Mouse (Mus musculus): ENCODE measurements around the gene Wdr37. TPM values are rescaled to one million over a fixed set of nuclear protein-coding genes. Genes with fewer than 3 reads are reported as not detected.

Wdr37 gene
- polyA plus RNA-seq (2015; fragmentation: Illumina TruSeq; extraction: RNeasy Lipid Tissue Mini Kit (QIAGEN cat#74804); ENCODE audit: insufficient read depth, low replicate concordance) = 43.1 TPM

DNA sequence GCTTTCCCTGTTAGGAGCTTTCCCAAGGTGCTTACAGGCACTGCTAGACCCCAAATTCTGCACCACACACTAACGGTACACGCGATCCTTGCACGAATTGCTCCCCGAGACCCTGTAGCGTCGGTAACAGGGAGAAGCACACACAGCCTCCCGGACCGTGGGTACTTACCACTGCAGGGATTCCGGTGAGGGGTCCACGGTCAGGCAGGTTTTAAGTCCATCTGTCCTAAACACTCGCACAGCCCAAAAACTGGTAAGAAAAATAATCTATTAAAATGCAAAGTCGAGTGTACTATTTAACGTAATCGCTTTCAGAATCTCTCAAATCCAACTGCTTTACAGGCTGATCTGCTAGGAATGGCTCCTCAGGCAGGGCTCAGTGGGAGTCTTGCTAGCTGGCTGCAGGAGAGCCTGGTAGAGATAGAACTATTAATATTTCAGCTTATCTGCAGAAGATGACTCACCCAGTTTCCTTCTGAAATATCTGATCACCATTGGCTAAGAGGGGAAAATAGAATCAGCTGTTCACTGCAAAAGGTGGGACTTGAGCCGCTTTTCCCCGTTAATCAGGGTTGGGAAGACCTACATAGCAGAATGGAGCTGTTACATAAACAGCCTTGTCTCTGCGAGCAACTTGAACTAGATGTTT lies at the start of gene Wdr37:
Gene Wdr37 (minus strand): TSS at position 596 of the 649 bp plus-strand sequence.

DNA sequence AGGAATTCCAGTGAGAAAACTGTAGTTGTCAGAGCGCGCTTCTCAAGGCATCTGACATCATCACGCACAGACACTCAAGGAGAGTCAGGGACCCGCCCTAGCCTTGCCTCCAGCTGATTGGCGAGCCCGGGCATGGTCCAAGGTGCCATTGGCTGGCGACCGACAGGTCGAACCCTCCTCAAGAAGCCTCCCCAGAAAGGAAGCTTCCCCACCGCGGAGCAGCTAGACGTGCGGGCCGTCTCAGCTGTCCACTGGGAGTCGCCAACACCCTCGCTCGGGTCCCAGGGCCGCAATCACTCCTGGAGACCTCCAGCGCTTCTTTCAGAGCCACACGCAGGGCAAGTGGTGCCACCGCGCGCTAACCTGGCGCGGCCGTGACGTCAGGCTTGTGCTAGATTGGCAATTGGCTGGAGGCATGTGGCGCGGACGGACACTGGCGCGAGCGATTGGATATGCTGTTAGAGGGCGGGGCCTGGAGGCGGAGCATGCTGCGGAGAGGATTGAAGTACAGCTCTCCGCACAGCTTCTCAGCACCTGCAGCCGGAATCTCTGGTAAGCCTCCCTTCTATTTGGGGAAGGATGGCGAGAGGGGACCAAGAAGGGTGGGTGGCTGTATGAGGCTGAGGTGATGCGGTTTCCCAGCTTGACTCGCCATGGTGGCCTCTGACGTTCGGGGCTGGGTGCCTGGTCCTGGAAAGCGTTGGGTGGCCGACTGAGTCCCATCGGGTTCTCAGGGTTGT lies 13.9 kb upstream of the Wdr37 start, which contains the start of gene Idi1:
Gene Idi1 (plus strand): TSS at position 57 of the 740 bp plus-strand sequence.

Other genes starting within 250 kb of the Wdr37 start
- 41.9 TPM for gene Idi1, start 13.6 kb upstream of the Wdr37 start, polyA plus RNA-seq (2015; fragmentation: Illumina TruSeq; extraction: RNeasy Lipid Tissue Mini Kit (QIAGEN cat#74804); ENCODE audit: insufficient read depth, low replicate concordance)
- not detected for gene Gm9745, start 76.3 kb upstream of the Wdr37 start, polyA plus RNA-seq (2015; fragmentation: Illumina TruSeq; extraction: RNeasy Lipid Tissue Mini Kit (QIAGEN cat#74804); ENCODE audit: insufficient read depth, low replicate concordance)
- gene Idi2, start 81.0 kb upstream of the Wdr37 start, polyA plus RNA-seq (2015; fragmentation: Illumina TruSeq; extraction: RNeasy Lipid Tissue Mini Kit (QIAGEN cat#74804); ENCODE audit: insufficient read depth, low replicate concordance) = not detected
- gene Gtpbp4, start 124.2 kb upstream of the Wdr37 start, polyA plus RNA-seq (2015; fragmentation: Illumina TruSeq; extraction: RNeasy Lipid Tissue Mini Kit (QIAGEN cat#74804); ENCODE audit: insufficient read depth, low replicate concordance) = 96.4 TPM
- gene Larp4b, start 222.0 kb upstream of the Wdr37 start, polyA plus RNA-seq (2015; fragmentation: Illumina TruSeq; extraction: RNeasy Lipid Tissue Mini Kit (QIAGEN cat#74804); ENCODE audit: insufficient read depth, low replicate concordance) = 55.9 TPM